Mouse (Mus musculus) erythroblast, embryonic 14.5 days (primary cell): ENCODE results near the gene Gm47996.

Experiments used
- GATA1 ChIP-seq: IDR thresholded peaks from 2 replicates; pipeline ENCODE4 v1.6.1; 2012; ENCODE audit warnings: low read length, inconsistent platforms, mixed read lengths
- TAL1 ChIP-seq: IDR thresholded peaks from 3 replicates; pipeline ENCODE4 v1.6.1; 2012; ENCODE audit warnings: low read length, inconsistent platforms, mixed read lengths

DNA sequence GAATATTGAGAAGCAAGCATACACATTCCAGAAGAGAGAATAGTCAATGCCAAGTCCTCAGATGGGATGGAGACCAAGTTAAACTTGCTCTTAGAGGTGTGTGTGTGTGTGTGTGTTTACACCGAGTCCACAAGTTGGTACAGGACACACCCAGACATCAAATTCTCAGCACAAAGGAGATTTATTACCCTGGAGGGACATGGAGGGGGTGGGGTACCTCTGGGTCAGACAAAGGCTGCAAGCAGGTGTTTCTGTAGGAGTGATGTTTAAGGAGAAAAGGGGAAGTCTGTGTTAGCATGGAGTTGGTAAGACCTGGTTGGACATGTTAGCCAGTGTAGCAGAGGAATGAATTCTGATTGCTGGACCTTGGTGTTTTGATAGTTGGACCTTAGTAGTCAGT is 6.1 kb downstream of the Gm47996 start:
- TF ChIP-seq GATA1, result no peak
- TF ChIP-seq TAL1, result no peak
